Comparison of ENCODE assay signal across 23 mouse cellular contexts in genomic region chr9:83681661-83682655, GRCm38 (mm10).
DNase-seq lines count a peak whose midpoint lies in the region; ATAC-seq and TF ChIP-seq lines count a peak whose summit lies in the region.
"Had no signal": no experiment of that assay in that cellular context is flagged by ENCODE, and none has a peak within 500 bp of the region (broad histone marks: within the 10 kb centered on the region; RNA-seq: fewer than 3 reads in every experiment).

No protein-coding gene starts in this region.

- H3K27ac ChIP-seq in intestine, embryonic 15.5 days = no peak overlapping the region
- no peak overlapping the region for H3K27ac ChIP-seq in intestine, postnatal 0 days (ENCODE audit: low read depth, low read length)
- 0 out of 2 replicates have a peak overlapping the region, but pooled peaks have one; percentile 6 for H3K27ac ChIP-seq in spleen, adult 2 months (ENCODE audit: insufficient read depth, low read length)
- H3K27ac ChIP-seq: forebrain, embryonic 13.5 days; hindbrain, embryonic 12.5 days; limb, embryonic 15.5 days; neural tube, embryonic 12.5 days had no signal

- intact Hi-C loops in left cerebral cortex, postnatal 4 days (cut with DNase I) = no loop called here

- DNase-seq in spleen, adult 2 months (ENCODE audit: low read depth in 1 of 2, low spot score in 2 of 2) = peak in 1 of 2 experiments; percentile 11
- DNase-seq in spleen, adult 12 weeks (ENCODE audit: low spot score) = no peak
- peak; percentile 9 for DNase-seq in MN1 (ENCODE audit: low spot score)
- DNase-seq in left cerebral cortex, postnatal 4 days = no peak
- DNase-seq: adrenal gland, postnatal 25 days; cerebellum, adult 11-12 months; cerebellum, postnatal 14 days; embryo, embryonic 11 days; heart, postnatal 14 days; kidney, adult 11 months; lung, adult 2 months; spleen, adult 18-20 months; thymus, postnatal 36 days had no signal

- TF ChIP-seq POLR2A in spleen, adult 2 months (IDR thresholded peaks at IDR 0.05; ENCODE audit: low read depth, low read length) = no peak

- no peaks in the 10 kb centered on the region for H3K36me3 ChIP-seq in intestine, embryonic 15.5 days
- H3K36me3 ChIP-seq in intestine, postnatal 0 days (ENCODE audit: control insufficient read depth, insufficient read depth) = no peaks in the 10 kb centered on the region
- no peaks in the 10 kb centered on the region for H3K36me3 ChIP-seq in spleen, adult 2 months (ENCODE audit: control insufficient read depth, insufficient read depth, low read length)
- H3K36me3 ChIP-seq: hindbrain, embryonic 12.5 days; limb, embryonic 15.5 days; neural tube, embryonic 12.5 days had no signal

- H3K27me3 ChIP-seq in intestine, embryonic 15.5 days (replicated peaks) = no peaks in the 10 kb centered on the region
- H3K27me3 ChIP-seq in intestine, postnatal 0 days (replicated peaks; ENCODE audit: control insufficient read depth, insufficient read depth, low read length) = 0 out of 2 replicates have a peak, but pooled peaks cover 5% of the 10 kb centered on the region
- no peaks in the 10 kb centered on the region for H3K27me3 ChIP-seq in spleen, adult 2 months (ENCODE audit: control insufficient read depth, insufficient read depth, low read length)
- H3K27me3 ChIP-seq: forebrain, embryonic 13.5 days; hindbrain, embryonic 12.5 days; limb, embryonic 15.5 days; neural tube, embryonic 12.5 days had no signal

- peak; percentile 55; the same call in 1 of the 2 replicates for ATAC-seq in intestine, embryonic 15.5 days
- no peak for ATAC-seq in intestine, postnatal 0 days
- ATAC-seq in neutrophil, adult 5-6 weeks (ENCODE audit: extremely low read depth, insufficient number of reproducible peaks, low FRiP score, poor library complexity, severe bottlenecking) = 0 out of 2 replicates have a peak, but pooled peaks have one; percentile 33
- ATAC-seq in granulocyte monocyte progenitor cell, adult 5-6 weeks (replicated peaks; ENCODE audit: poor library complexity, severe bottlenecking) = no peak
- ATAC-seq: forebrain, embryonic 13.5 days had no signal

- H3K4me3 ChIP-seq in intestine, embryonic 15.5 days (replicated peaks) = no peak overlapping the region
- H3K4me3 ChIP-seq in intestine, postnatal 0 days (ENCODE audit: low read depth, low read length) = no peak overlapping the region
- H3K4me3 ChIP-seq in spleen, adult 2 months (ENCODE audit: extremely low read depth, insufficient read depth, insufficient read length) = no peak overlapping the region
- H3K4me3 ChIP-seq: forebrain, embryonic 13.5 days; hindbrain, embryonic 12.5 days; limb, embryonic 15.5 days; neural tube, embryonic 12.5 days had no signal

- whole genome bisulfite sequencing in intestine, embryonic 15.5 days = 50% methylated on average over 12 of the region's 12 CpGs
- WGBS in intestine, postnatal 0 days = 52% methylated on average over 12 of the region's 12 CpGs
- WGBS in spleen, adult 2 months = 50% methylated on average over 12 of the region's 12 CpGs

- H3K4me2 ChIP-seq in intestine, embryonic 15.5 days (replicated peaks) = no peak overlapping the region
- no peak overlapping the region for H3K4me2 ChIP-seq in intestine, postnatal 0 days (replicated peaks; ENCODE audit: low read depth)
- H3K4me2 ChIP-seq: forebrain, embryonic 13.5 days; heart, embryonic 11.5 days; hindbrain, embryonic 12.5 days; limb, embryonic 15.5 days; midbrain, embryonic 11.5 days; neural tube, embryonic 12.5 days had no signal

- no peak overlapping the region for H3K9ac ChIP-seq in intestine, embryonic 15.5 days
- no peak overlapping the region for H3K9ac ChIP-seq in intestine, postnatal 0 days (ENCODE audit: low read depth, low read length)
- H3K9ac ChIP-seq: forebrain, embryonic 13.5 days; hindbrain, embryonic 12.5 days; limb, embryonic 15.5 days; neural tube, embryonic 12.5 days had no signal

- no peaks in the 10 kb centered on the region; the same call in 1 of the 2 replicates for H3K4me1 ChIP-seq in intestine, embryonic 15.5 days (replicated peaks)
- no peaks in the 10 kb centered on the region for H3K4me1 ChIP-seq in intestine, postnatal 0 days (replicated peaks; ENCODE audit: control insufficient read depth, insufficient read depth, low read length)
- peaks cover 9% of the 10 kb centered on the region; the same call in 1 of the 2 replicates for H3K4me1 ChIP-seq in spleen, adult 2 months (ENCODE audit: control insufficient read depth, insufficient read depth, insufficient read length)

- no peak for TF ChIP-seq CTCF in intestine, postnatal 0 days (IDR thresholded peaks at IDR 0.05; ENCODE audit: low read depth)
- no peak for TF ChIP-seq CTCF in spleen, adult 2 months (IDR thresholded peaks at IDR 0.05; ENCODE audit: extremely low read depth, insufficient read depth, insufficient read length, insufficient replicate concordance)

- H3K9me3 ChIP-seq in intestine, embryonic 15.5 days = no peaks in the 10 kb centered on the region
- H3K9me3 ChIP-seq in intestine, postnatal 0 days (ENCODE audit: control insufficient read depth) = no peaks in the 10 kb centered on the region
- H3K9me3 ChIP-seq: forebrain, embryonic 13.5 days; hindbrain, embryonic 12.5 days; limb, embryonic 15.5 days; neural tube, embryonic 12.5 days had no signal

Comparison
In these comparisons a context has a peak if more than half of its experiments do, and no peak if none do; other contexts are left out.
1. ATAC-seq: peak in intestine, embryonic 15.5 days (single experiment) and neutrophil, adult 5-6 weeks (single experiment); none in intestine, postnatal 0 days (single experiment) and granulocyte monocyte progenitor cell, adult 5-6 weeks (single experiment).